Mouse (Mus musculus) E14TG2a.4 (cell line): ENCODE measurements around the gene Egf.

Experiments used
- CTCF ChIP-seq: conservative IDR thresholded peaks from 2 replicates; pipeline ENCODE4 v1.5.1; 2014; ENCODE audit warnings: low read length
- NANOG ChIP-seq: IDR thresholded peaks from 2 replicates; pipeline ENCODE4 v1.6.1; 2014; ENCODE audit warnings: borderline replicate concordance, low read length, mixed read lengths

GRCm38 (mm10) chr3:129754650-129755604, at the start of gene Egf:
- TF ChIP-seq CTCF (no peak), NANOG (no peak; the same call in 1 of the 2 replicates)
